In the genomic region with DNA sequence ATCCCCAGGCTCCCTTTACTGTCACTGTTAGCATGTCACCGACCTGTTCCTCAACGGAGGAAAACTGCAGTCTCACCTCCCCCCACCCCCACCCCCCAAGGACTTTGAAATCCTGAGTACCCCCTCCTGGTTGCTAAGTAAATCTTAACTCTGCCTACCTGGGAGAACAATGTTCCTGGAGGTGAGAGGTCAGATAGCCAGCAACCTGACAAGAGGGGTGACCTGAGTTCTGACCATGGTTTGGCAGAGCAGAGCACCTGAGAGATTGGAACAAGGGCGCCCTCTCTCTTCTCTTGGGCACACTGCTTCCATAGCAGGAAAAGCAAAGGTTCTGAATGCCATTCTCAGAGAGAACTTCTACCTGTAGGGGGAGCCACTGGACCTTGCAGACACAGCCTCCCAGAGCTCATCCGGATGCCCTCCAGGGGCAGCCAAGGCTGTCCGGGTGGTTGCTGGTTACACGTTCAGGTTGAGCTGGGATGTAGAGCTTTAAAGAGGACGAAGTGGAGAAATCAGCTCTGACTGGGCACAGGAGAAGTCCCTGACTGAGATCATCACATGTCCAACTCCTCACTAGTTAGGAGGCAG, we compare ENCODE assay signal across 9 mouse cellular contexts. TPM values are rescaled to one million over a fixed set of nuclear protein-coding genes. Genes with fewer than 3 reads are reported as not detected.
DNase-seq lines count a peak whose midpoint lies in the region; ATAC-seq and TF ChIP-seq lines count a peak whose summit lies in the region.
"Had no signal": no experiment of that assay in that cellular context is flagged by ENCODE, and none has a peak within 500 bp of the region (broad histone marks: within the 10 kb centered on the region; RNA-seq: fewer than 3 reads in every experiment).

No protein-coding gene starts in this region.

- peak; percentile 63 for DNase-seq in kidney, adult 11 months
- peak; percentile 88 for DNase-seq in ES-CJ7 (ENCODE audit: low read depth, low spot score)
- peak; percentile 49 for DNase-seq in brain, embryonic 14.5 days (ENCODE audit: low read depth)
- peak; percentile 58 for DNase-seq in forebrain, embryonic 14.5 days (ENCODE audit: low spot score)
- DNase-seq in kidney, postnatal 25 days, result peak; percentile 73 to 86
- DNase-seq in thymus, postnatal 4 days, result peak; percentile 62

- H3K9me3 ChIP-seq in kidney, embryonic 16.5 days (ENCODE audit: low read length), result no peaks in the 10 kb centered on the region
- no peaks in the 10 kb centered on the region for H3K9me3 ChIP-seq in forebrain, embryonic 14.5 days (replicated peaks; ENCODE audit: control insufficient read depth, low read length)
- H3K9me3 ChIP-seq: embryonic facial prominence, embryonic 15.5 days had no signal

- no peak for TF ChIP-seq POLR2A in brain, embryonic 14.5 days (IDR thresholded peaks at IDR 0.05; ENCODE audit: borderline replicate concordance, extremely low read depth, insufficient read depth, insufficient read length, poor library complexity, severe bottlenecking)

- H3K27ac ChIP-seq in kidney, embryonic 16.5 days (ENCODE audit: low read length), result no peak overlapping the region
- H3K27ac ChIP-seq in forebrain, embryonic 14.5 days (ENCODE audit: low read depth, low read length), result no peak overlapping the region
- H3K27ac ChIP-seq: embryonic facial prominence, embryonic 15.5 days had no signal

- WGBS in kidney, embryonic 16.5 days, result 29% methylated on average over 7 of the region's 7 CpGs
- 29% methylated on average over 7 of the region's 7 CpGs for WGBS in forebrain, embryonic 14.5 days

- H3K27me3 ChIP-seq in kidney, embryonic 16.5 days (ENCODE audit: insufficient read depth, low read length), result peaks cover 8% of the 10 kb centered on the region; the same call in 1 of the 2 replicates
- H3K27me3 ChIP-seq in forebrain, embryonic 14.5 days (replicated peaks; ENCODE audit: control insufficient read depth, insufficient read depth, low read length), result peaks cover 5% of the 10 kb centered on the region; the same call in 1 of the 2 replicates

- H3K4me1 ChIP-seq in kidney, embryonic 16.5 days (ENCODE audit: insufficient read depth, low read length), result peaks cover 9% of the 10 kb centered on the region
- no peaks in the 10 kb centered on the region for H3K4me1 ChIP-seq in forebrain, embryonic 14.5 days (ENCODE audit: control insufficient read depth, insufficient read depth, low read length)

- H3K4me2 ChIP-seq in kidney, embryonic 16.5 days (replicated peaks; ENCODE audit: low read depth, low read length), result no peak overlapping the region
- no peak overlapping the region for H3K4me2 ChIP-seq in forebrain, embryonic 14.5 days (ENCODE audit: low read length)
- H3K4me2 ChIP-seq: embryonic facial prominence, embryonic 15.5 days had no signal

- no peak overlapping the region for H3K4me3 ChIP-seq in kidney, embryonic 16.5 days (ENCODE audit: low read length)
- H3K4me3 ChIP-seq in forebrain, embryonic 14.5 days (ENCODE audit: low read depth, low read length), result no peak overlapping the region
- H3K4me3 ChIP-seq: embryonic facial prominence, embryonic 15.5 days had no signal

- peaks cover 11% of the 10 kb centered on the region for H3K36me3 ChIP-seq in kidney, embryonic 16.5 days (ENCODE audit: insufficient read depth, low read length)
- peaks cover 16% of the 10 kb centered on the region for H3K36me3 ChIP-seq in forebrain, embryonic 14.5 days (ENCODE audit: control insufficient read depth, insufficient read depth, low read length)

- TF ChIP-seq CTCF in brain, embryonic 14.5 days (IDR thresholded peaks at IDR 0.05; ENCODE audit: borderline replicate concordance, extremely low read depth, insufficient read depth, insufficient read length), result peak; percentile 57

- no peak overlapping the region for H3K9ac ChIP-seq in kidney, embryonic 16.5 days (replicated peaks; ENCODE audit: low read length)
- no peak overlapping the region for H3K9ac ChIP-seq in forebrain, embryonic 14.5 days (ENCODE audit: low read length)
- H3K9ac ChIP-seq: embryonic facial prominence, embryonic 15.5 days had no signal

- no peak for ATAC-seq in kidney, embryonic 16.5 days (ENCODE audit: low FRiP score, low TSS enrichment)
- ATAC-seq in forebrain, embryonic 14.5 days, result no peak
- ATAC-seq in megakaryocyte, adult 5-6 weeks (ENCODE audit: poor library complexity, severe bottlenecking), result peak; percentile 63

RNA-seq across cellular contexts. Expression of a gene that starts 40.6 kb away (rescaled TPM):
- polyA plus RNA-seq in kidney, embryonic 16.5 days (2015; fragmentation: Nextera tagmentation; extraction: Ambion mirVana), result 124 and 131 TPM in 2 replicates
- polyA plus RNA-seq in brain, embryonic 14.5 days (2012; rRNA removed), result 79.8 and 85.4 TPM in 2 replicates
- 86.2 and 87.4 TPM in 2 replicates for polyA plus RNA-seq in forebrain, embryonic 14.5 days (2014; fragmentation: Nextera tagmentation; extraction: Ambion mirVana)
- total RNA-seq in megakaryocyte, adult 5-6 weeks (2015), result 32.6 and 33.9 TPM in 2 replicates
- 61.7 and 76.5 TPM in 2 replicates for total RNA-seq in megakaryocyte, adult 5-6 weeks (2017)

RNA-seq across cellular contexts. Expression of a gene that starts 41.4 kb away (rescaled TPM):
- polyA plus RNA-seq in kidney, embryonic 16.5 days (2015; fragmentation: Nextera tagmentation; extraction: Ambion mirVana), result 5.0 and 5.1 TPM in 2 replicates
- 28.7 and 34.5 TPM in 2 replicates for polyA plus RNA-seq in brain, embryonic 14.5 days (2012; rRNA removed)
- 8.8 and 9.0 TPM in 2 replicates for polyA plus RNA-seq in forebrain, embryonic 14.5 days (2014; fragmentation: Nextera tagmentation; extraction: Ambion mirVana)
- 10.4 and 11.1 TPM in 2 replicates for total RNA-seq in megakaryocyte, adult 5-6 weeks (2015)
- 10.2 and 13.3 TPM in 2 replicates for total RNA-seq in megakaryocyte, adult 5-6 weeks (2017)
